Mouse (Mus musculus) left cerebral cortex, adult 6 months (tissue): Measurements from ENCODE around the gene Gm29564. TPM values are rescaled to one million over a fixed set of nuclear protein-coding genes. Genes with fewer than 3 reads are reported as not detected.

ENCODE experiments used
- long read RNA-seq, 2 experiments: library from polyadenylated mRNA; unstranded; transcript quantifications; one replicate each; pipeline ENCODE4 v2.0.0; 2019 to 2020
- polyA plus RNA-seq: library from polyadenylated mRNA; unstranded; fragments of <200 nt; fragmentation: Nextera tagmentation; gene quantifications from 2 replicates; pipeline ENCODE4 v1.2.3, GENCODE M21; 2021

Gm29564 gene
- polyA plus RNA-seq, result not detected in 2 replicates
- long read RNA-seq, experiment 1, result 0 reads
- long read RNA-seq, experiment 2, result 0 reads

GRCm38 (mm10) chrY:78212693-78213092 is at the start of gene Gm29564:
TSS of gene Gm29564 (plus strand) at chrY:78212993.

Other genes with a start within 250 kb of the Gm29564 start
- gene Gm20867, start 249.8 kb upstream of the Gm29564 start, polyA plus RNA-seq, result not detected in 2 replicates